Mouse (Mus musculus) MEL (cell line): ENCODE results near the gene Hrk. TPM values are rescaled to one million over a fixed set of nuclear protein-coding genes. Genes with fewer than 3 reads are reported as not detected.

Experiments used
- DNase-seq: peaks from one replicate; pipeline ENCODE4 v3.0.0; 2011; ENCODE audit warnings: low read depth, low spot score
- H3K27ac ChIP-seq: 2 replicates; pipeline ENCODE4 v1.5.1; 2012; ENCODE audit warnings: low read depth, mild to moderate bottlenecking, control low read depth, low read length, moderate library complexity; ENCODE audit not compliant: control insufficient read depth
- H3K27me3 ChIP-seq, 2 experiments: fragments of 150-350 bp in 1 of 2; sonication (generic) in 1 of 2; 2 replicates each; pipeline ENCODE4 v1.6.1; 2012; ENCODE audit warnings: low read length in 2 of 2, mild to moderate bottlenecking in 2 of 2, improper control_type of control experiment in 1 of 2, moderate library complexity in 1 of 2; ENCODE audit not compliant: insufficient read depth in 2 of 2, control insufficient read depth in 1 of 2
- H3K36me3 ChIP-seq, 2 experiments: 2 replicates each; pipeline ENCODE4 v1.6.1; 2012 to 2014; ENCODE audit warnings: low read length in 2 of 2, improper control_type of control experiment in 1 of 2, inconsistent platforms in 1 of 2, mild to moderate bottlenecking in 1 of 2; ENCODE audit not compliant: insufficient read depth in 2 of 2, control insufficient read depth in 1 of 2
- H3K4me1 ChIP-seq, 2 experiments: fragments of 150-350 bp in 1 of 2; sonication (generic) in 1 of 2; 2 replicates each; pipeline ENCODE4 v1.6.1; 2012; ENCODE audit warnings: low read length in 2 of 2, improper control_type of control experiment in 1 of 2, mild to moderate bottlenecking in 1 of 2; ENCODE audit not compliant: insufficient read depth in 2 of 2, control insufficient read depth in 1 of 2
- H3K4me3 ChIP-seq, 2 experiments: fragments of 150-350 bp in 1 of 2; sonication (generic) in 1 of 2; 2 replicates each; pipeline ENCODE4 v1.5.1; 2012; ENCODE audit warnings: low read depth in 2 of 2, low read length in 2 of 2, mild to moderate bottlenecking in 2 of 2, moderate library complexity in 2 of 2, control low read depth in 1 of 2, improper control_type of control experiment in 1 of 2; ENCODE audit not compliant: control insufficient read depth in 1 of 2, insufficient read depth in 1 of 2
- H3K79me2 ChIP-seq: 2 replicates; pipeline ENCODE4 v1.6.1; 2012; ENCODE audit warnings: mild to moderate bottlenecking, low read length, moderate library complexity; ENCODE audit not compliant: control insufficient read depth, poor library complexity, insufficient read depth
- H3K9ac ChIP-seq: 2 replicates; pipeline ENCODE4 v1.6.1; 2012; ENCODE audit warnings: low read depth, mild to moderate bottlenecking, control low read depth, low read length, moderate library complexity; ENCODE audit not compliant: control insufficient read depth, poor library complexity, severe bottlenecking
- H3K9me3 ChIP-seq: fragments of 150-350 bp; sonication (generic); replicated peaks from 2 replicates; pipeline ENCODE4 v1.6.1; 2012; ENCODE audit warnings: mild to moderate bottlenecking, low read length, improper control_type of control experiment, moderate library complexity; ENCODE audit not compliant: insufficient read depth
- E2F4 ChIP-seq: IDR thresholded peaks from 2 replicates; pipeline ENCODE4 v1.6.1; 2011; ENCODE audit warnings: low read depth, low read length, improper control_type of control experiment, borderline replicate concordance
- ELF1 ChIP-seq: IDR thresholded peaks from 2 replicates; pipeline ENCODE4 v1.6.1; 2014; ENCODE audit warnings: low read depth, mild to moderate bottlenecking, inconsistent platforms, low read length, improper control_type of control experiment, moderate library complexity
- EP300 ChIP-seq, 2 experiments: IDR thresholded peaks; 2 replicates each; pipeline ENCODE4 v1.6.1; 2011; ENCODE audit warnings: improper control_type of control experiment in 2 of 2, low read length in 2 of 2, low read depth in 1 of 2, mild to moderate bottlenecking in 1 of 2
- ETS1 ChIP-seq: IDR thresholded peaks from 2 replicates; pipeline ENCODE4 v1.6.1; 2012; ENCODE audit warnings: low read depth, mild to moderate bottlenecking, inconsistent platforms, low read length, improper control_type of control experiment, moderate library complexity
- GABPA ChIP-seq: IDR thresholded peaks from 2 replicates; pipeline ENCODE4 v1.6.1; 2012; ENCODE audit warnings: low read depth, mild to moderate bottlenecking, inconsistent platforms, low read length, improper control_type of control experiment, moderate library complexity
- HCFC1 ChIP-seq: IDR thresholded peaks from 2 replicates; pipeline ENCODE4 v1.6.1; 2012; ENCODE audit warnings: low read depth, mild to moderate bottlenecking, inconsistent platforms, low read length, improper control_type of control experiment, moderate library complexity
- KAT2A ChIP-seq: conservative IDR thresholded peaks from 2 replicates; pipeline ENCODE4 v1.6.1; 2012; ENCODE audit warnings: low read depth, low read length, improper control_type of control experiment, inconsistent platforms
- MAX ChIP-seq: IDR thresholded peaks from 2 replicates; pipeline ENCODE4 v1.6.1; 2011; ENCODE audit warnings: low read length, improper control_type of control experiment
- MEF2A ChIP-seq: IDR thresholded peaks from 2 replicates; pipeline ENCODE4 v1.6.1; 2014; ENCODE audit warnings: low read depth, mild to moderate bottlenecking, inconsistent platforms, low read length, improper control_type of control experiment; ENCODE audit not compliant: poor library complexity, insufficient replicate concordance, severe bottlenecking; ENCODE audit errors: extremely low read depth
- MXI1 ChIP-seq: IDR thresholded peaks from 2 replicates; pipeline ENCODE4 v1.6.1; 2011; ENCODE audit warnings: mild to moderate bottlenecking, low read depth, low read length, improper control_type of control experiment
- MYC ChIP-seq: IDR thresholded peaks from 2 replicates; pipeline ENCODE4 v1.6.1; 2011; ENCODE audit warnings: low read depth, mild to moderate bottlenecking, low read length, improper control_type of control experiment, moderate library complexity
- NELFE ChIP-seq: IDR thresholded peaks from 2 replicates; pipeline ENCODE4 v1.6.1; 2011; ENCODE audit warnings: low read depth, low read length, improper control_type of control experiment
- POLR2A ChIP-seq, 2 experiments: IDR thresholded peaks; 2 replicates each; pipeline ENCODE4 v1.6.1; 2011 to 2012; ENCODE audit warnings: low read length in 2 of 2, mild to moderate bottlenecking in 2 of 2, control low read depth in 1 of 2, improper control_type of control experiment in 1 of 2, low read depth in 1 of 2, moderate library complexity in 1 of 2; ENCODE audit not compliant: control insufficient read depth in 1 of 2, insufficient read depth in 1 of 2, poor library complexity in 1 of 2
- POLR2AphosphoS2 ChIP-seq: IDR thresholded peaks from 2 replicates; pipeline ENCODE4 v1.6.1; 2011; ENCODE audit warnings: low read length, improper control_type of control experiment
- RAD21 ChIP-seq: IDR thresholded peaks from 2 replicates; pipeline ENCODE4 v1.6.1; 2011; ENCODE audit warnings: mild to moderate bottlenecking, low read depth, low read length, improper control_type of control experiment
- SIN3A ChIP-seq: IDR thresholded peaks from 2 replicates; pipeline ENCODE4 v1.6.1; 2012; ENCODE audit warnings: low read length, improper control_type of control experiment, inconsistent platforms
- TAL1 ChIP-seq: IDR thresholded peaks from 2 replicates; pipeline ENCODE4 v1.6.1; 2012; ENCODE audit warnings: mild to moderate bottlenecking, inconsistent platforms, low read length, moderate library complexity, mixed read lengths
- TBP ChIP-seq: IDR thresholded peaks from 2 replicates; pipeline ENCODE4 v1.8.0; 2011; ENCODE audit warnings: low read depth, low read length, improper control_type of control experiment
- TCF12 ChIP-seq: IDR thresholded peaks from 2 replicates; pipeline ENCODE4 v1.6.1; 2014; ENCODE audit warnings: low read depth, mild to moderate bottlenecking, inconsistent platforms, low read length, improper control_type of control experiment, moderate library complexity
- polyA plus RNA-seq, 2 experiments: library from polyadenylated mRNA; stranded (reverse) in 1 of 2; unstranded in 1 of 2; fragments of >175 nt in 1 of 2; fragments of >200 nt in 1 of 2; gene quantifications; 2 replicates each; pipeline versions ENCODE4 v1.2.1 to v1.2.4; 2012; ENCODE audit warnings: low replicate concordance in 2 of 2, low read depth in 1 of 2; ENCODE audit not compliant: insufficient read length in 2 of 2, insufficient read depth in 1 of 2, missing spikeins in 1 of 2
- total RNA-seq: library from RNA; depleted of rRNA; stranded (reverse); fragments of 300-350 nt; gene quantifications from 2 replicates; pipeline ENCODE4 v1.2.3, GENCODE M21; 2012

The Hrk gene
- total and polyA plus RNA-seq, 3 experiments = not detected

- Histone ChIP-seq H3K4me3 (peak within 1 kb of the TSS; percentile 66 to 92), H3K36me3 (peaks cover 0 to 6% of the 10 kb centered on the region in 2 experiments; a peak in 2 of 4 replicates), H3K9me3 (no peaks in the 10 kb centered on the region), H3K4me1 (peaks cover 3 to 10% of the 10 kb centered on the region in 2 experiments), H3K79me2 (peaks cover 32% of the 10 kb centered on the region), H3K9ac (peak within 1 kb of the TSS; percentile 78), H3K27me3 (no peaks in the 10 kb centered on the region), H3K27ac (no peak within 1 kb of the TSS)
- TF ChIP-seq ELF1 (peak; percentile 57; the same call in 1 of the 2 replicates), ETS1 (no peak), MAX (peak; percentile 75), MEF2A (no peak), TBP (peak; percentile 37; the same call in 1 of the 2 replicates), TCF12 (peak; percentile 55), MYC (0 out of 2 replicates have a peak, but pooled peaks have one; percentile 51), POLR2A (IDR thresholded peaks at IDR 0.05; ENCODE audit: control insufficient read depth in 1 of 2, insufficient read depth in 1 of 2, low read depth in 1 of 2, low read length in 2 of 2, poor library complexity in 1 of 2) (peak in 1 of 2 experiments; percentile 79; a peak in 3 of 4 replicates), E2F4 (no peak), HCFC1 (peak; percentile 92), NELFE (peak; percentile 77), TAL1 (no peak), SIN3A (peak; percentile 88), MXI1 (peak; percentile 81)
- DNase-seq = peak; percentile 90
These were observed 9.4 kb upstream of the Hrk start, which contains the start of gene Fbxw8 for GRCm38 (mm10) chr5:118154839-118155564. TSS of gene Fbxw8 (minus strand) at chr5:118155464.

GRCm38 (mm10) chr5:118155565-118155947, 8.9 kb upstream of the Hrk start:
- Histone ChIP-seq H3K4me1 (peaks cover 3 to 10% of the 10 kb centered on the region in 2 experiments), H3K4me3 (peak overlapping the region; percentile 66 to 92; a peak in 3 of 4 replicates), H3K9ac (peak overlapping the region; percentile 78), H3K27me3 (no peaks in the 10 kb centered on the region), H3K9me3 (no peaks in the 10 kb centered on the region), H3K27ac (no peak overlapping the region), H3K36me3 (peaks cover 0 to 6% of the 10 kb centered on the region in 2 experiments; a peak in 2 of 4 replicates), H3K79me2 (peaks cover 32% of the 10 kb centered on the region)
- DNase-seq = no peak
- TF ChIP-seq GABPA (no peak), NELFE (no peak), POLR2AphosphoS2 (no peak), EP300 (IDR thresholded peaks at IDR 0.05; ENCODE audit: low read depth in 1 of 2, low read length in 2 of 2) (no peak), RAD21 (no peak), KAT2A (no peak)
